Mouse (Mus musculus) forelimb bud, embryonic 11.5 days (tissue): Measurements from ENCODE around the gene Hnrnpu.

Experiments
- DNase-seq: peaks from one replicate; pipeline ENCODE4 v3.0.0-alpha.2; 2012; ENCODE audit warnings: low read depth, low spot score

Gene Hnrnpu

GRCm38 (mm10) chr1:178341435-178341834 is 3.8 kb upstream of the Hnrnpu start:
- DNase-seq: no peak

GRCm38 (mm10) chr1:178340213-178340612 is 2.6 kb upstream of the Hnrnpu start:
- no peak for DNase-seq

- peak; percentile 49 for DNase-seq
Measured at GRCm38 (mm10) chr1:178338318-178338641, 683 bp upstream of the Hnrnpu start.

DNA sequence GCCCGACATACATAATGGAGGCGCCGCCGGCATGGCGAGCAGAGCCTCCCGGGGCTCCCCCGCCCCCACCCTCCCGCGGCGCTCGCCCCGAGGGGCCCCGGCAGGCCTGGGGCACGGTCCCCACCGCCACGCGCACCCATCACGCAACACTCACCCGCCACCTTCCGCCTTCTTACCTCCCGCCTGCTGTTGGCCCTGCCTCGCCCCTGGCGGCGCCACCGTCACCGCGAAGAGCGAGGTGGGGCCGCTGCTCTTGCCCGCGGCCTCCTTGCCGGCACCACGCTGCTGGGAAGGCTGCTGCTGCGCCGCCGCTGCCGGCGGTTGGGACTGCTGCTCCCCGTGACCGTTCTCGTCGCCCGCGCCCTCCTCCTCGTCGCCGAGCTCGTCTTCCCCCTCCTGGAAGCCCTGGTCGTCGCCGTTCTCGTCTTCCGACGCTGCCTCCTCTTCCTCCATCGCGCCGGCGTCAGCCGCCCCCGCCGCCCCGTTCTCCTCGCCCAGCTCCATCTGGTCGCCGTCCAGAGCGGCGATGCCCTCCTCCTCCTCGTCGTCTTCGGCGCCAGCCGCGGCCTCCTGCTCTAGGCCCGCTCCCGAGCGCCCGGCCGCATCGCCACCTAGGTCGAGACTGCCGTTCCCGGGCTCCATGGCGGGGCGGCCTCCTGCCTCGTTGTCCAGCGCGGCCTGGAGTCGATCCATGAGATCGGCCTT is 668 bp downstream of the Hnrnpu start:
- no peak for DNase-seq

DNA sequence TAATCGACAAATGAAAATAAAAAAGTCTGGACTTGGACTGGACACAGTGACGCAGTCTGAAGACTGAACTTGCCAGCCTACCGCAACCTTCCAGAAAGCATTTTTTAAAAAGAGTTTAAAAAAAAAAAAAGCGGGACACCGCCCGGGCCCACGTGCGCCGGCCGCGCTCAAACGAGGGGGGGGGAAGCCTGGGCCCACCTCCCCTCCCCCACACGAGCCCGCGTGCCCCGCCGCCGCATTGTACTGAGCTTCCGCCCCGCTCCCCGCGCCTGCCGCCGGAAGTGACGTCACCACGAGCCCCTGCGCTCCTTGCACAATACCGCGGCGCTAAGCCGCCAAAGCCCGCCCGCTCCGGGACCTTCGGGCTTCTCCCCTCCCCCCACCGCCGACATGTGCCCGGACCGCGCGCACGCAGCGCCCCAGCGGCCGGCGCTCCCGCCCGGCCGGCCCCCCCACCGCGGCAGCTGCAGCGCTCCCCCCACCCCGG is 1.3 kb downstream of the Hnrnpu start:
- DNase-seq: peak; percentile 94

DNA sequence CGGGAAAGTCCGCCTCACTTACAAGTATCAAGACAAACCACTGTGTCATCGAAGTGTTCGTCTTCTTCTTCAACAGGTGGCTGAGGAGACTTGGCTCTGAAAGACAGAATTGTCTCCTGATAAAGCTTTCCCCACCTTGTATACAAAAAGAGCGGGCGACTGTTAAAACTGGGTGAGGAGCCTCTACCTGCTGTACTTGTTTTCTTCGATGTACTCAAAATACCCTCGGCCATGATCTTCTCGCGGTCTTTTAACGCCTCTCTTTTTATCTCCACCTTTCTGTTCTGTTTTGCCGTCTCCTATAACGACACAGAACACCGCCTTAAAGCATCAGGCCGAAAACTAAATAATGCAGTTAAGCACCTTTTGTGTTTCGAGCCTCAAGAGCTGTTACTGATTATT is 1.7 kb downstream of the Hnrnpu start:
- no peak for DNase-seq

GRCm38 (mm10) chr1:178329946-178330345 is 7.7 kb downstream of the Hnrnpu start:
- DNase-seq: no peak

- no peak for DNase-seq
Measured at GRCm38 (mm10) chr1:178329017-178329416, 8.6 kb downstream of the Hnrnpu start.

DNA sequence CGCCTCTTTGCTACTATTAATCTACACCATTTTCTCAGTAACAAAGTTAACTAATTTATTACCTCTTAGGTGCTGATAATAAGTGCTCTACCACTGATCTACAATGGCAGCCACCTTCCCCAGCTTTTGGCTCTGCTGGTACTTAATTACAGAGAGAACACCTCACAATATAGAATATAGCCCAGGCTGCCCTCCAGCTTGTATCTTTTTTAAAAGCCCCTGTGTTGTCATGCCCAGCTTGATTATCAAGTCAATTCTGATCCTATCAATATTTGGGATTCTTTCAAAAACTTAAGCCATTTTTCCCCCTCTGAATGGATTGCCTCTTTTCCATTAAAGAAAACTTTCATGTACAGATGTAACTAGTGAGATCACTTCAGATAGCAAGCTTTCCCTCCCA is 10.6 kb downstream of the Hnrnpu start:
- DNase-seq: no peak

DNA sequence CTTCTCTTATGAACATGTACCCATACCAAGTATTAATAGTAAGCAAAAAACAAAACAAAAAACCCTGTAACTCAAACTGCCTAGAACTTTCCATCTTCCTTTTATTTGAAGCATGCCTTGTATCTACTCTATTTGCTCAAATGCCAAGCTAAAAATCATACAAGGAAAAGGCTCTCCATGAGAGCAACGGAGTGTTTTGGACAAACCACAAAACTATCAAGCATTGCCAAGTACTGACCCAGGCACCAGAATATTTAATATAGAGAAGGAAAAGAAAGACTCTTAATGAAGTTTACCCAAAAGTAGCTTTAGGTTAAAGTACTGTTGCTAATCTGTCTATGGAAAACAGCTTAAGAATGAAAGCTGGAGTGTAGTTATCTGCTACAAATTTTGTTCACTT is 11.2 kb downstream of the Hnrnpu start:
- DNase-seq: no peak

GRCm38 (mm10) chr1:178324568-178324967 is 13.0 kb downstream of the Hnrnpu start:
- no peak for DNase-seq

DNA sequence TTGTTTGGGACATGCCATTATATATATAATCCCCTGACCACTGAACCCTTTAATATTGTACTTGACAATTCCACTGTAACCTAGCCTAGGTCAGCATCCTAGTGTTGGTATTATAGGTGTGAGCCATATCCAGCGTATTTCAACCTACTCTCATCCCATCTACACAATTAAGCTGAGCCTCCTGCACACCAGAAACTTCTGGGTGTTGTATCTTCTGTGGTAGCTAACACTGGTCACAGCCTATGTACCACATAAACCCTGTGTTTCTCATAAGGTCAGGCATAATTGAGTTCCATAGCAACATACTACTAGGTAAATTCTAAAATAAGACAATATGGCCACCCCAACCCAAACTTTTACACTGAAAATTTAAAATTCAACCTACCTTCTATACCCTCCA is 14.4 kb downstream of the Hnrnpu start:
- no peak for DNase-seq

DNA sequence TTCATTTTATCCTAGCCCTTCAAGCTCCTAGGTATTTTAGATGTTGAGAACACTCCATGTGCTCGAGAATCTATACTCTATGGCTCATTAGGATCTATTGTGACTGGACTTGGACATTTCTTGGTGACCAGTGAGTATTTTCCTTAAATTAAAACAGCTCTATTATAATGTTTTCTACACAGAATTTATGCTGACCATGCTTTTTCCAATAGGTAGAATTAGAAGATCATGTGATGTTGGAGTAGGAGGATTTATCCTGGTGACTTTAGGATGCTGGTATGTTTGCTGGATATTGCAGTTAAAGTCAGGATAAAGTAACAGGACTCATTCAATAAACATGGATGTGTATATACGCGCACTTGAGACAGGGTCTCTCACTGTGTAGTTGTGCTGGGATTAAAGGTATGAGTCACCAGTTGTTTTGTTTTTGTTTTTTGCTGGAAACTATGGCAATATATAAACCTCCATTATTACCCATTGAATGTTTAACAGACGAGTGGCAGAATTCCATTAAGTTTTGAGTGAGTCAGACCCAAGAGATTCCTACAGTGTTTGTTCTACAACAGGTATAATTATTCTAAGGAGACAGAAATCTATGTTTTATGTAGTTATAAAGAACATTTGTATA is 15.8 kb downstream of the Hnrnpu start:
- DNase-seq: no peak

DNA sequence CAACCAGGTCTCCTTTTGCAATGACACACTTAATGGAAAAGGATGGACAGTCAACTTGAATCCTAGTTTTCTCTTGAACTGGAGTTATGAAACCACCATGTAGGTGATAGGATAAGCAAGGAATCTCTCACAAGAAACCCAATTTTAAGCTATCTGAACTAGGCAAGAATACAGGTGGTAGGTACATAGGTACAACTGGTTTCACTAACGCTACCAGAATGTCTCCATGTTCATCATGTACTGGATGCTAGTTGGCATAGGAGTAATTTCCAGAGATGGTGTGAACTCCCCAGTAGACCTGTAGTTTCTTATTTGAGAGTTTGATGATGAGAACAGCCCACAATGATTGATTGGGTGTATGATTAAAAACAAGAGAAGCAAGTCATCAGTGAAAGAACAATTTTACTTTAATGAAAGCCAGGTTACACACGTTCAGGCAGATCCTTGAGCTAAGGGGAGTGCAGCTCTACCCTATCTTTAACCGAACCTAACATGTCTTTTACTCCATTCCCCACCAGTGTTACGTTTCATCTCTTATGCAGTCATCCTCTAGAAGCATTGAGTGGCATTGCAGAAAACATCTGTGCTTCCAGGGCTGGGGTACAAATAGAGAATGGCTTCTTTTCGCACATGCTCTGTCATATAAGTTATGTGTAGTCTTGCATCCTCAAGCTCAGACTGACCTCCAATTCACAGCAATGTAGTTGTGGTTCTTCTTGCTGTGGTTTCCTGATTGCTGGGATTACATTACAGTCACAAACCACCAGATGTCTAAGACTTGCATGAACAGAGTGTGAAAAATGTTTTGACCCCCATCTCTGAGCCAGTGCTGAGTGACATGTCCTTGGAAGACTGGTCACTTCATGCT is 16.6 kb downstream of the Hnrnpu start:
- DNase-seq: no peak

DNA sequence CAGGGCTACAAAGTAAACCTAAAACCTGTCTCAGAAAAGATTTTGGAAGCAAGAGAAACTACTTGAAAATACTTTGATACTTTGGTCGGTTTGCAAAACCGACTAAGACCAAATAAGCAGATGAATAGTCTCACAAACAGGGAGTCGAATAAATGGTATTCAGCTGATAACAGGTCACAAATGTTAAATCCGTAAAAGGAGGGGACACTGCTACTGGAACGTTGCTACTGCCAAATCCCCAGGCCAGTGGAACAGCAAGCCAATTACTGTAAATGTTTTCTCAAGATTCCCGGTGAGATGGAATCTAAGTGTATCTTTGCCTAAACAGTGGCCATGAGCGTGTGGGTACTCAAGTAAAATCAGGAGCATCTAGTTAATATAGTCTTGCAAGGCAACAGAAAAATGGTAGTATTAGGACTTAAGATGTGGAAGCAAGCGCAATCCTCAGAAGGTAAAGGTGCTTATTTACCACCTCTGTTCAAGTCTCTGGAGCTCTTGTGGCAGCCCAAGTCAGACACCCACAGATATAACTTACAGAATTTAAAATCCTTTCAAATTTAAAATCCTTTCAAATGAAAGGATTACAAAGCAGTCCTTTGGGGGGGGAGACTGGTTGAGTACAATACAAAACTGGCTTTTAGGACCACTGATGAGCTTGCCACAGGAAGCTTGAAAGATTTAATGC is 17.4 kb downstream of the Hnrnpu start:
- DNase-seq: no peak

DNA sequence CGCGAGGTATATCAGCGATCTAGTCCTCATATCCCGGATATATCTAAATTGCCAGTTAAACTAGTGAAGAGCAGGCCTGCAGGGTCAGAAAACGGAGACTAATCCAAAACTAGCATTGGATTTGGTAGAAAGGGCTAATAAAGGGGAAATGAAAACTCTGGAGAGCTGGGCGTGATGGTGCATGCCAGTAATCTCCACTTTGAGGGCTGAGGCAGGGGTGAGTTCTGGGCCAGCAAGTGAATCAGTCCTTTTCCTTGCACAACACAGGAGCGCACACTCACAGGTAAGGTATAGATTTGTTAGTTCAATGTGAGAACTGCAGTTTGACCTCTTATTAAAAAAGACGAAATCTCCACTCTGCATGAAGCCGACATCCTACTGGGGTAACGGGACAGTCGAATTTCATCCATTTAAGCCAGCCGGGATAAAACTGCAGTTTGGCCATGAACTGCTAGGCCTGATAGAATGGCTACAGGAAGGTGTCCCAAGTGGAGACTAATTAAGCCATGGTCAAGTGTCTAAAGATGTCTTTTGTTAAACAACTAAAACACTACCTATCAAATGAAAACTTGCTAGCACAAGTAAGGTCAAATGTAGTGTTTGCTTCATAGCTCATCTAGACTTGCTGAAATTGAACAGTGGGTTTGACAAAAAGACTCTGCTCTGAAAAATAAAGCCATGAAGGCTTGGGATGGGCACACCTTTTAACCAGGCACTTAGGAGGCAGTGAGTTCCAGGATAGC is 18.1 kb downstream of the Hnrnpu start:
- DNase-seq: peak; percentile 39

DNA sequence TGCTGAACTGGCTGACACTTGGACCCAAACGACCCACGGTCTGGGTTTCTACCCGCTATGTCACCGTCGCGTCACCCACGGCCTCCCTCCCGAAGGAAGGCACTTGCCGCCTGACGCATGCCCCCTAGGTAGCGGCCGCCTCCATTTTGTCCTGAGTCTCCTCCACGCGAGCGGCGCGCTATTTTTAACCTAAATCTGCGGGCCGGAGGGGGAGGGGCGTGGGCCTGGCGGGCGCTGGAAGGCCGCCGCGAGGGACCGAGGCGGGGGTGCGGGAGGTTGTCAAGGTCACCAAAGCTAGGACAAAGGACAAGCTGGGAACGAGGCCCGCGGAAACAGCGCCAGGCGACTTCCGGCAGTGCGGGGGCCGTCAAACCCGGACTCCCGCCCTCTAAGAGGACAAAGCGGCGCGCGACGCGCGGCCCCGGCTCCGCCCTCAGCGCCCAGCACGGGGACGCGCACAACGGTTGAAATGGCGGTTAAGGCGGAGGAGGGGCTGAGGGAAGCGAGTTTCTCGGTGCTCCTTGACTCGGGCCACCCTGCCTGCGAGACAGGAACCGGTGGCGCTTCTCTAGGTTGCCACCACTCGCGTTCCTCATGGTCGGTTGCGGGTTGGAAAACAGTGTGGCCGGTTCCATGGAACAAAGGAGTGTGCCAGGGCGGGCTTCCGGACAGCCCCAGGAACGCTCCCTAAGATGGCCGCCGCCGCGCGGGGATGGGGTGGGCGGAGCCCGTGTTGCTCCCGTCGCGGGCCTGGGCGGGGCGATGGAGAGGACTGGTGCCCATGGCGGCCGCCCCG is 19.0 kb downstream of the Hnrnpu start, which contains the start of gene Cox20:
Gene Cox20 (plus strand): TSS at position 742 of the 796 bp plus-strand sequence.
- peak; percentile 97 for DNase-seq

DNA sequence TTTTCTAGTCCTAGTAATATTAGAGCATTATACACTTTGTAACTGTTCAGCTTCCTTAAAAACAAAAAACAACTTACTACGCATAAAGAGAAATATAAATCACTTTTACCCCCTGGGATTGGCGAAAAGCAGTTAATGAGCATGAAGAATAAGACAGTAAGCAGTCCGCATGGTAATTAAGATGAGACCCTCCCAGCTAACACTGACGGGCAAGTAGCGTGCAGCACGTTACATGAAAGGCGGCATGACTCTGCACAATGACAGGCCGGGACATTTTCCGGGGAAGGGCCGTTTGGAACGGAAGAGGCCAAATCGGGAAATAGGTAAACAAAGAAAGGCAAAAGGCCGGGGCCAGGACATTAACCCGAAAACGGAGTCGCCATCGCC is 19.6 kb downstream of the Hnrnpu start:
- peak; percentile 90 for DNase-seq

DNA sequence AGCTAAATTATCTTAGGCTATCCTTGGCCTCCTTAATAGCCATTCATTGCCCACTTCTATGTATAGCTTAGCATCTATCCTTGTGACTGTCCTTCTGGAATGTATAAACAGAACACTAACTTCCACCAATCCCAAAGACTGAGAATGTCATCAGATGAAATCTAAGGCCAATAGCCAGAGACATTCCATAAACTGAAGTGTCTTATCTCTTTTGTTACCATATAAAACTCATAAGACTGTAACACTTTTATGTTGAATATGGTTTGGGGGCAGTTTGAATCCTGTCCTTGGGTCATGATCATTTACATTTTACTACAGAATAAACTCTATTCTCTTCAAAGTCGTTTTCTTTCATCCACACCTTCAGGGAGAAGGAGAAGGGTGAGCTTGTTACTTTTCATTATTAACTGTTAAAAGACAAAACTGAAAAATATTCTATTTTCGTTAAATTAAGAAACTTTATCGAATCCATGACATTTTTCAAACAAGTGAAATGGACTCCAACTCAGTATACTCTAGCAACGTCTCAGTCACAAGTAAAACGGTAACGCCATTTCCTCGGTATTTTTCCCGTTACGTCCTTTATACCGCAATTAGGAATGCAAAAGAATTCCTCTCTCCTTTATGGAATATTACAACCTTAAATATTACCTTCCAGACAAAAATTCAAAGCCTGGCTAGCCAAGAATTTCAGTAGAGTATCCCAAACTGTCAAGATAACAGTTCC is 20.2 kb downstream of the Hnrnpu start:
- no peak for DNase-seq

GRCm38 (mm10) chr1:178314236-178314635 is 23.4 kb downstream of the Hnrnpu start:
- DNase-seq: no peak
